Mouse (Mus musculus) regulatory T cell (primary cell): ENCODE results near the gene Adcy4.

ENCODE experiments used
- in situ Hi-C: fragments of 300-600 bp; cut with MboI, MseI; formaldehyde crosslinking; loops from one replicate; pipeline ENCODE4 v1.15.1; 2025; ENCODE audit warnings: high pct_unique_total_duplicates

Adcy4 gene

GRCm38 (mm10) chr14:55783958-55784235, at the start of gene Adcy4:
Adcy4 (minus strand) TSS chr14:55784095.
- in situ Hi-C loops: no loop called here

- in situ Hi-C loops: loop anchor here (5.0 kb wide), 1 partner anchor 56 kb away; no protein-coding TSS in a partner anchor
Observed at GRCm38 (mm10) chr14:55833126-55833525, 49.2 kb upstream of the Adcy4 start.

GRCm38 (mm10) chr14:55830331-55830730, 46.4 kb upstream of the Adcy4 start:
- in situ Hi-C loops: loop anchor here (5.0 kb wide), 1 partner anchor 53 kb away; no protein-coding TSS in a partner anchor

- in situ Hi-C loops: loop anchor here (5.0 kb wide), 1 partner anchor 53 kb away; no protein-coding TSS in a partner anchor
Observed at GRCm38 (mm10) chr14:55829854-55830253, 46.0 kb upstream of the Adcy4 start.

GRCm38 (mm10) chr14:55828716-55829263, 44.9 kb upstream of the Adcy4 start:
- in situ Hi-C loops: no loop called here

GRCm38 (mm10) chr14:55826551-55827340, 42.9 kb upstream of the Adcy4 start:
- in situ Hi-C loops: no loop called here

GRCm38 (mm10) chr14:55826142-55826541, 42.2 kb upstream of the Adcy4 start:
- in situ Hi-C loops: no loop called here

- in situ Hi-C loops: no loop called here
Observed at GRCm38 (mm10) chr14:55825216-55826051, 41.5 kb upstream of the Adcy4 start.

- in situ Hi-C loops: loop anchor here (5.0 kb wide), 1 partner anchor 98 kb away; no protein-coding TSS in a partner anchor
Observed at GRCm38 (mm10) chr14:55824481-55825215, 40.8 kb upstream of the Adcy4 start.

- in situ Hi-C loops: loop anchor here (5.0 kb wide), 1 partner anchor 98 kb away; no protein-coding TSS in a partner anchor
Observed at GRCm38 (mm10) chr14:55824001-55824480, 40.1 kb upstream of the Adcy4 start.

- in situ Hi-C loops: loop anchor here (5.0 kb wide), 1 partner anchor 99 kb away; no protein-coding TSS in a partner anchor
Observed at GRCm38 (mm10) chr14:55822991-55823762, 39.3 kb upstream of the Adcy4 start, which contains the start of gene Nfatc4. Nfatc4 (plus strand) TSS chr14:55823144.

- in situ Hi-C loops: loop anchor here (5.0 kb wide), 1 partner anchor 100 kb away; no protein-coding TSS in a partner anchor
Observed at GRCm38 (mm10) chr14:55822435-55822990, 38.6 kb upstream of the Adcy4 start.

GRCm38 (mm10) chr14:55820576-55820975, 36.7 kb upstream of the Adcy4 start:
- in situ Hi-C loops: loop anchor here (5.0 kb wide), 1 partner anchor 102 kb away; no protein-coding TSS in a partner anchor

- in situ Hi-C loops: loop anchor here (5.0 kb wide), 1 partner anchor 102 kb away; no protein-coding TSS in a partner anchor
Observed at GRCm38 (mm10) chr14:55819845-55820405, 36.0 kb upstream of the Adcy4 start.

GRCm38 (mm10) chr14:55815310-55815751, 31.4 kb upstream of the Adcy4 start:
- in situ Hi-C loops: no loop called here

GRCm38 (mm10) chr14:55814885-55815284, 31.0 kb upstream of the Adcy4 start:
- in situ Hi-C loops: no loop called here

- in situ Hi-C loops: no loop called here
Observed at GRCm38 (mm10) chr14:55795380-55796163, 11.7 kb upstream of the Adcy4 start.

- in situ Hi-C loops: no loop called here
Observed at GRCm38 (mm10) chr14:55793946-55794345, 10.1 kb upstream of the Adcy4 start.

- in situ Hi-C loops: no loop called here
Observed at GRCm38 (mm10) chr14:55793461-55793860, 9.6 kb upstream of the Adcy4 start.
